Mouse (Mus musculus) myocyte (in vitro differentiated cells): ENCODE results near the gene Ccdc97. TPM values are rescaled to one million over a fixed set of nuclear protein-coding genes. Genes with fewer than 3 reads are reported as not detected.

Source experiments
- H3K27me3 ChIP-seq: one replicate; pipeline ENCODE4 v1.6.1; 2011; ENCODE audit not compliant: control insufficient read depth, insufficient read depth, insufficient read length
- H3K36me3 ChIP-seq: one replicate; pipeline ENCODE4 v1.6.1; 2011; ENCODE audit not compliant: control insufficient read depth, insufficient read depth
- H3K4me2 ChIP-seq: one replicate; pipeline ENCODE4 v1.6.1; 2011; ENCODE audit warnings: low read depth, control low read depth
- H3K4me3 ChIP-seq: one replicate; pipeline ENCODE4 v1.5.1; 2011; ENCODE audit warnings: mild to moderate bottlenecking, control low read depth, moderate library complexity
- H3K79me2 ChIP-seq: one replicate; pipeline ENCODE4 v1.6.1; 2011; ENCODE audit not compliant: control insufficient read depth, insufficient read depth
- H3ac ChIP-seq: one replicate; pipeline ENCODE4 v1.6.1; 2011; ENCODE audit not compliant: control insufficient read depth, insufficient read length
- CEBPB ChIP-seq: IDR thresholded peaks from 2 replicates; pipeline ENCODE4 v1.6.1; 2011; ENCODE audit warnings: mild to moderate bottlenecking, moderate library complexity; ENCODE audit not compliant: poor library complexity, insufficient read depth, severe bottlenecking
- E2F4 ChIP-seq: IDR thresholded peaks from one replicate; pipeline ENCODE4 v1.6.1; 2011; ENCODE audit warnings: mild to moderate bottlenecking, control low read depth, moderate library complexity; ENCODE audit not compliant: insufficient read depth
- MAX ChIP-seq: IDR thresholded peaks from one replicate; pipeline ENCODE4 v1.6.1; 2011; ENCODE audit warnings: low read depth, mild to moderate bottlenecking, control low read depth
- MYOD1 ChIP-seq, 3 experiments: IDR thresholded peaks; one replicate each; pipeline ENCODE4 v1.6.1; 2011; ENCODE audit warnings: control low read depth in 2 of 3, low read depth in 2 of 3, mild to moderate bottlenecking in 2 of 3, moderate library complexity in 1 of 3; ENCODE audit not compliant: insufficient read length in 2 of 3, control insufficient read depth in 1 of 3
- MYOG ChIP-seq, 3 experiments: IDR thresholded peaks; one replicate each; pipeline ENCODE4 v1.6.1; 2011; ENCODE audit warnings: control low read depth in 2 of 3, low read depth in 2 of 3, mild to moderate bottlenecking in 2 of 3; ENCODE audit not compliant: insufficient read length in 2 of 3, control insufficient read depth in 1 of 3, insufficient read depth in 1 of 3
- POLR2A ChIP-seq: IDR thresholded peaks from one replicate; pipeline ENCODE4 v1.6.1; 2011; ENCODE audit warnings: low read depth, mild to moderate bottlenecking, control low read depth, moderate library complexity; ENCODE audit not compliant: insufficient read length
- POLR2AphosphoS2 ChIP-seq: IDR thresholded peaks from one replicate; pipeline ENCODE4 v1.6.1; 2011; ENCODE audit warnings: low read depth, control low read depth; ENCODE audit not compliant: insufficient read length
- REST ChIP-seq: IDR thresholded peaks from one replicate; pipeline ENCODE4 v1.6.1; 2011; ENCODE audit warnings: mild to moderate bottlenecking, control low read depth, moderate library complexity; ENCODE audit not compliant: insufficient read depth, insufficient read length
- SRF ChIP-seq: IDR thresholded peaks from one replicate; pipeline ENCODE4 v1.6.1; 2011; ENCODE audit warnings: low read depth; ENCODE audit not compliant: control insufficient read depth, insufficient read length
- TCF12 ChIP-seq: IDR thresholded peaks from one replicate; pipeline ENCODE4 v1.6.1; 2011; ENCODE audit warnings: mild to moderate bottlenecking, control low read depth; ENCODE audit not compliant: poor library complexity, insufficient read depth, severe bottlenecking
- TCF3 ChIP-seq: IDR thresholded peaks from one replicate; pipeline ENCODE4 v1.6.1; 2011; ENCODE audit warnings: low read depth, control low read depth; ENCODE audit not compliant: insufficient read length
- USF1 ChIP-seq: IDR thresholded peaks from one replicate; pipeline ENCODE4 v1.6.1; 2011; ENCODE audit warnings: low read depth, mild to moderate bottlenecking, control low read depth, moderate library complexity
- polyA plus RNA-seq: library from polyadenylated mRNA; unstranded; fragments of >200 nt; fragmentation: generic; extraction: Trizol; gene quantifications from one replicate; pipeline ENCODE4 v1.2.1, GENCODE M21; 2012; ENCODE audit warnings: missing spikeins

Gene Ccdc97
- polyA plus RNA-seq, 1 experiment, result 44.5 TPM

GRCm38 (mm10) chr7:25666381-25666780, 52.5 kb downstream of the Ccdc97 start:
- H3K36me3 ChIP-seq, result no peaks in the 10 kb centered on the region
- no peaks in the 10 kb centered on the region for H3K27me3 ChIP-seq
- no peak overlapping the region for H3K4me3 ChIP-seq
- no peaks in the 10 kb centered on the region for H3K79me2 ChIP-seq
- H3ac ChIP-seq, result no peak overlapping the region
- H3K4me2 ChIP-seq, result no peak overlapping the region
- TF ChIP-seq TCF12 (no peak), CEBPB (no peak), TCF3 (no peak), POLR2A (no peak), MAX (no peak), USF1 (no peak), SRF (no peak), E2F4 (no peak), MYOD1 (IDR thresholded peaks at IDR 0.05; ENCODE audit: control insufficient read depth in 1 of 3, insufficient read length in 2 of 3, low read depth in 2 of 3) (no peak), MYOG (IDR thresholded peaks at IDR 0.05; ENCODE audit: control insufficient read depth in 1 of 3, insufficient read depth in 1 of 3, insufficient read length in 2 of 3, low read depth in 2 of 3) (no peak), POLR2AphosphoS2 (no peak), REST (no peak)

Other genes with a start within 250 kb of the Ccdc97 start
- not detected for gene Ceacam1, start 241.5 kb downstream of the Ccdc97 start, polyA plus RNA-seq
- gene Ceacam2, start 179.2 kb downstream of the Ccdc97 start, polyA plus RNA-seq, result not detected
- not detected for gene Erich4, start 103.2 kb downstream of the Ccdc97 start, polyA plus RNA-seq
- gene Dmac2, start 99.7 kb downstream of the Ccdc97 start, polyA plus RNA-seq, result 13.0 TPM
- gene B3gnt8, start 92.4 kb downstream of the Ccdc97 start, polyA plus RNA-seq, result 3.1 TPM
- 54.9 TPM for gene Bckdha, start 60.1 kb downstream of the Ccdc97 start, polyA plus RNA-seq
- 43.5 TPM for gene Exosc5, start 59.9 kb downstream of the Ccdc97 start, polyA plus RNA-seq
- 0.40 TPM for gene Tmem91, start 43.9 kb downstream of the Ccdc97 start, polyA plus RNA-seq
- gene B9d2, start 38.3 kb downstream of the Ccdc97 start, polyA plus RNA-seq, result 40.7 TPM
- 78.2 TPM for gene Tgfb1, start 32.1 kb downstream of the Ccdc97 start, polyA plus RNA-seq
- 76.2 TPM for gene Hnrnpul1, start 35.7 kb upstream of the Ccdc97 start, polyA plus RNA-seq
- 112 TPM for gene Axl, start 69.6 kb upstream of the Ccdc97 start, polyA plus RNA-seq
- 0.05 TPM for gene Cyp2s1, start 97.8 kb upstream of the Ccdc97 start, polyA plus RNA-seq
- 0.02 TPM for gene Cyp2b10, start 178.5 kb upstream of the Ccdc97 start, polyA plus RNA-seq